Mouse (Mus musculus): ENCODE data around the gene Lmna. TPM values are rescaled to one million over a fixed set of nuclear protein-coding genes. Genes with fewer than 3 reads are reported as not detected.

The Lmna gene
- 140 and 285 TPM in 2 replicates for polyA plus RNA-seq (2012; rRNA removed; ENCODE audit: low replicate concordance)

GRCm38 (mm10) chr3:88509692-88510420, at the start of gene Lmna:
Gene Lmna (minus strand): TSS chr3:88509956.

GRCm38 (mm10) chr3:88553525-88553879, 43.7 kb upstream of the Lmna start, which contains the start of gene Ubqln4:
Gene Ubqln4 (plus strand): TSS chr3:88553758.

GRCm38 (mm10) chr3:88552676-88553524, 43.1 kb upstream of the Lmna start, which contains the start of gene Lamtor2:
Gene Lamtor2 (minus strand): TSS chr3:88553074.

GRCm38 (mm10) chr3:88548180-88548917, 38.6 kb upstream of the Lmna start, which contains the start of gene Rab25:
Gene Rab25 (minus strand): TSS chr3:88548300.

GRCm38 (mm10) chr3:88532299-88532674, 22.5 kb upstream of the Lmna start, which contains the start of gene Mex3a:
Gene Mex3a (plus strand): TSS chr3:88532395.

GRCm38 (mm10) chr3:88460983-88461696, 48.6 kb downstream of the Lmna start, which contains the start of gene Sema4a:
Gene Sema4a (minus strand): TSS chr3:88461182.

Other genes with a start within 250 kb of the Lmna start
- 0.33 and 0.42 TPM in 2 replicates for gene Gm38392, start 222.7 kb downstream of the Lmna start, polyA plus RNA-seq (2012; rRNA removed; ENCODE audit: low replicate concordance)
- 5.6 and 5.7 TPM in 2 replicates for gene Tsacc, start 213.0 kb downstream of the Lmna start, polyA plus RNA-seq (2012; rRNA removed; ENCODE audit: low replicate concordance)
- 112 and 200 TPM in 2 replicates for gene Cct3, start 212.8 kb downstream of the Lmna start, polyA plus RNA-seq (2012; rRNA removed; ENCODE audit: low replicate concordance)
- gene Glmp, start 184.9 kb downstream of the Lmna start, polyA plus RNA-seq (2012; rRNA removed; ENCODE audit: low replicate concordance) = 237 and 305 TPM in 2 replicates
- 39.1 and 40.3 TPM in 2 replicates for gene Tmem79, start 173.8 kb downstream of the Lmna start, polyA plus RNA-seq (2012; rRNA removed; ENCODE audit: low replicate concordance)
- 60.2 and 94.7 TPM in 2 replicates for gene Smg5, start 173.7 kb downstream of the Lmna start, polyA plus RNA-seq (2012; rRNA removed; ENCODE audit: low replicate concordance)
- 10.3 and 13.1 TPM in 2 replicates for gene Paqr6, start 145.4 kb downstream of the Lmna start, polyA plus RNA-seq (2012; rRNA removed; ENCODE audit: low replicate concordance)
- 0.14 and 0.19 TPM in 2 replicates for gene Bglap3, start 137.2 kb downstream of the Lmna start, polyA plus RNA-seq (2012; rRNA removed; ENCODE audit: low replicate concordance)
- not detected in 2 replicates for gene Bglap2, start 131.3 kb downstream of the Lmna start, polyA plus RNA-seq (2012; rRNA removed; ENCODE audit: low replicate concordance)
- not detected in 2 replicates for gene Bglap, start 125.5 kb downstream of the Lmna start, polyA plus RNA-seq (2012; rRNA removed; ENCODE audit: low replicate concordance)
- gene Pmf1, start 99.6 kb downstream of the Lmna start, polyA plus RNA-seq (2012; rRNA removed; ENCODE audit: low replicate concordance) = 35.7 and 50.0 TPM in 2 replicates
- 57.9 and 74.4 TPM in 2 replicates for gene Slc25a44, start 84.8 kb downstream of the Lmna start, polyA plus RNA-seq (2012; rRNA removed; ENCODE audit: low replicate concordance)
- 51.9 and 53.4 TPM in 2 replicates for gene Sema4a, start 48.8 kb downstream of the Lmna start, polyA plus RNA-seq (2012; rRNA removed; ENCODE audit: low replicate concordance)
- 0.56 and 12.0 TPM in 2 replicates for gene Mex3a, start 22.4 kb upstream of the Lmna start, polyA plus RNA-seq (2012; rRNA removed; ENCODE audit: low replicate concordance)
- 0.40 and 40.0 TPM in 2 replicates for gene Rab25, start 38.3 kb upstream of the Lmna start, polyA plus RNA-seq (2012; rRNA removed; ENCODE audit: low replicate concordance)
- 148 and 176 TPM in 2 replicates for gene Lamtor2, start 43.1 kb upstream of the Lmna start, polyA plus RNA-seq (2012; rRNA removed; ENCODE audit: low replicate concordance)
- gene Ubqln4, start 43.8 kb upstream of the Lmna start, polyA plus RNA-seq (2012; rRNA removed; ENCODE audit: low replicate concordance) = 63.5 and 103 TPM in 2 replicates
- 270 and 325 TPM in 2 replicates for gene Ssr2, start 65.9 kb upstream of the Lmna start, polyA plus RNA-seq (2012; rRNA removed; ENCODE audit: low replicate concordance)
- 76.8 and 130 TPM in 2 replicates for gene Arhgef2, start 96.0 kb upstream of the Lmna start, polyA plus RNA-seq (2012; rRNA removed; ENCODE audit: low replicate concordance)
- not detected in 2 replicates for gene Rxfp4, start 143.2 kb upstream of the Lmna start, polyA plus RNA-seq (2012; rRNA removed; ENCODE audit: low replicate concordance)
- gene Khdc4, start 175.8 kb upstream of the Lmna start, polyA plus RNA-seq (2012; rRNA removed; ENCODE audit: low replicate concordance) = 54.5 and 72.5 TPM in 2 replicates
- 67.4 and 70.4 TPM in 2 replicates for gene Rit1, start 206.9 kb upstream of the Lmna start, polyA plus RNA-seq (2012; rRNA removed; ENCODE audit: low replicate concordance)

All from subcutaneous adipose tissue, adult 2 months (tissue).